Mouse (Mus musculus) retina, adult 2 months (tissue): Measurements from ENCODE around the gene Col4a3.

Source experiments
- DNase-seq: peaks from one replicate; pipeline ENCODE4 v3.0.0-alpha.2; 2012; ENCODE audit warnings: low read depth, low spot score

Col4a3 gene

GRCm38 (mm10) chr1:82586713-82587399, at the start of gene Col4a3, which contains the start of gene Col4a4:
Gene Col4a3, plus strand, starts transcription at chr1:82586921.
Gene Col4a4, minus strand, starts transcription at chr1:82586849.
- no peak for DNase-seq

GRCm38 (mm10) chr1:82537848-82538247, 48.9 kb upstream of the Col4a3 start:
- no peak for DNase-seq

DNA sequence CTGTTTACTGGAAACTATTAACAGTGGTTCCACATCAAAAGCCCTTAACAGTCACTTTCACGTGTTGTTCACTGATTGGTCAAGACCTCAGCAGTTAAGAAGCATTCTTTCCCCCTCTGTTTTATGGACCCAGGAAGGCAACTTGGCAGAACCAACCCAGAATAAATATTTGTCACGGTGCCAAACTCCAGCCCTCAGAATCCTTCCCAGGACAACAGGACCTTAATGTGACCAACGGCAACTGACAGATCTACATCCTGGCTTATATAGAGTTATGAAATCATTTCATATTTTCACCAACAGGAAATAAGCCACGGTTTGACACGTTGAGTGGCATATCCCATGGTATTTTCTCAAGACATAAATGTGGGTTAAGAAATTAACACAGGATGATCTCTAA, 46.7 kb upstream of the Col4a3 start:
- no peak for DNase-seq

DNA sequence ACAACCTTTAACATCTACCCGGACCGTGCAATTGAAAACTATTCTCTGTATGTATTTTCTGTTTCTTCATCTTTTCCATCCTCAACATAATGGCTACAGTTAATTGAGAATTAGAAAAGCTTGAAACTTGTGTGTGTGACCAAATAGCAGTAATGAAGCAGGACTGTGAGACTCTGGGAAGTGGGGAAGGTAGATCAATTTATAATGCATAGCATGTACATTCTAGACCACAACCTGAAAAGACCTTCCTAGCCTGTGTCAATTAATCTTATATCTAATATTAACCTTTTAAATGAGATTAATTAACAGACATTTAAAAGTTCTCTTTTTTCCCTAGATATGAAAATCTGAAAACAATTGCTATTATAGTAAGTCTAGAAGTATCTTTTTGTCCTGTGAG, 42.8 kb upstream of the Col4a3 start:
- DNase-seq: no peak

- no peak for DNase-seq
These were observed 42.1 kb upstream of the Col4a3 start for GRCm38 (mm10) chr1:82544419-82545185.

- no peak for DNase-seq
These were observed 41.3 kb upstream of the Col4a3 start for GRCm38 (mm10) chr1:82545199-82545960.

DNA sequence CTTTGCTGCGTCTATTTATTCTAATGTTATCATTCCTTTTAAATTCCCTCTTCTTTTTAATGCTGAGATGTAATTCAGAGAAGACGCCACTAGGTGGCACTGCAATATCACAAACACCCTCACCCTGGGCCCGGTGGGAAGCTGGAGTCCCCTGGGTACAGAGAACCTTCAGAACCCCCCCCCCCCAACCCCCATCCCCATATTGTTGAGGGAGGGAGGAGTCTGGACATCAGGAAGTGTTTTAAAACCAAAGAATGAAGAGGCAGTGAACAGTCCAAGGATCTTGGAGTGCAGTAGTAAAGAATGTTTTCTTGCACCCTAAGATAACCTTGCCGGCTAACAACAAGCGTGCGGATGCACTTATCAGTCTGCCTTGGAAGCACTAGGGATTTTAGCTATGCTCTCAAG, 32.3 kb upstream of the Col4a3 start:
- peak; percentile 9 for DNase-seq

- DNase-seq: no peak
These were observed 31.8 kb upstream of the Col4a3 start for GRCm38 (mm10) chr1:82554889-82555288.

DNA sequence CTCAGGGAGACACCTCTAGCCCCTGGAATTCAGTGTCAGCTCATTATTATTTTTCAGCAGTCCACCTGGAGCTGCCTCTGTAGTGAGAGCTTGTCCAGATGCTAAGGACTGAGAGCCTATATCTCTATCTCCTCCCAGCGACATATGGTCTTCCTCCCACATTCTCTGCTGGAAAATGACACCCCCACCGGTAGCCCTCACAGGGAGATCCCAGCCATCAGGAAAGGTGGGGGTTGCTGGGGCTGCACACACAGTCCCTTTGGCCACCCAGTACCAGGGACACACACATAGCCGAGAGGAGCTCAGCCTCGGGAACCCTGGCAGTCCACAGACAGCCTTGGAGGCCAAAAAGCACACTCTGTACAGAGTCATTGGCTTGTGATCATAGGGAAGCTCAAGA, 26.5 kb upstream of the Col4a3 start:
- no peak for DNase-seq

- no peak for DNase-seq
These were observed 17.3 kb upstream of the Col4a3 start for GRCm38 (mm10) chr1:82569405-82569804.

DNA sequence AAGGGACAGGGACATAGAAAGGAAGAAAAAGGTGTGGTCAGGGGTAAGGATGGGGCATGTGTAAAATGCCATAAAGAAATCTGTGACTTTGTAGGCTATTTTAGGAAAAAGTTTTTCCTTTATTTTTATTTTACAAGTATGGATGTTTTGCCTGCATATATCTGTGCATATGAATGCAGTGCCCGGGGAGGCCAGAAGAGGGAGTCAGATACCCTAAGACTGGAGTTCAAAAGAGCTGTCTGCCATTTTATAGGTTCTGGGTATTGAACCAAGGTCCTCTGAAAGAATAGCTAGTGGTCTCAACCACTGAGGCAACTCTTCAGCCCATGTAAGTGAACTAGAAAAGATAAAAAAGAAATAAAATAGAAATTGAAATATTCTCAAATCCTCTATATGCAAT, 15.0 kb upstream of the Col4a3 start:
- no peak for DNase-seq

GRCm38 (mm10) chr1:82575681-82576080, 11.0 kb upstream of the Col4a3 start:
- DNase-seq: no peak

DNA sequence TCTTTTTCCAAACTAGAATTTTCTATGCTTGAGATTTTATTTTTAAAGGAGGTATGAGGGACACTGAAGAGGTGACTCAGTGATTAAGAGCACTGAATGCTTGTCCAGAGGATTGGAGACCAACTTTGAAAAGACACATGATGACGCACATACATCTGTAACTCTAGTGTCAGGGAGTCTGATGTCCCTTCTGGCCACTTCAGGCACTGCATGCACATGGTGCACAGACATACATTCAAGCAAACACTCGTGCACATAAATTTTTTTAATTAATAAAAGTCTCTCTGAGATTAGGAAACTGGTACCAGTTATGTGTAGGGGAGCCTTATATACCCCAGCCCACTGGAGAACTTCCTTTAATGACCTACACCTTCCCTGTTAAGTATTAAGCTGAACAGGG, 10.5 kb upstream of the Col4a3 start:
- no peak for DNase-seq

GRCm38 (mm10) chr1:82577339-82577738, 9.4 kb upstream of the Col4a3 start:
- no peak for DNase-seq

DNA sequence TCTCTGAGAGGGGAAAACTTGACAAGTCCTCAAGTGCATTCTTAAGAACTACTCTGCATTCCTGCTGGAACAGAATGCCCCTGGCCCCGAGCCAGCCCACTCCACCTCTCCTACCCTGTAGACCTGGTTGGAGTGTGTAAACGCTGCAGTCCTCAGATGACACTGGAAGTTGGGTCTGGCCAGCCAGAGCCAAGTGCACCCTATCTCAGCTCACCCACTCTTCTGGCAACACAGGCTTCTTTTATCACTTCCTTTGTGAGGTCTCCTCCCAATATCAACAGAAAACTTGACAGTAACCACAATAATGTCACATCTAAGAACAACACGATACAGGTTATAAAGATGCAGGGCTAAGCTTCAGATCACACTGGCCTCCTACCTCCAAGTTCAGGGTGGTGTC, 8.8 kb upstream of the Col4a3 start:
- DNase-seq: no peak

DNA sequence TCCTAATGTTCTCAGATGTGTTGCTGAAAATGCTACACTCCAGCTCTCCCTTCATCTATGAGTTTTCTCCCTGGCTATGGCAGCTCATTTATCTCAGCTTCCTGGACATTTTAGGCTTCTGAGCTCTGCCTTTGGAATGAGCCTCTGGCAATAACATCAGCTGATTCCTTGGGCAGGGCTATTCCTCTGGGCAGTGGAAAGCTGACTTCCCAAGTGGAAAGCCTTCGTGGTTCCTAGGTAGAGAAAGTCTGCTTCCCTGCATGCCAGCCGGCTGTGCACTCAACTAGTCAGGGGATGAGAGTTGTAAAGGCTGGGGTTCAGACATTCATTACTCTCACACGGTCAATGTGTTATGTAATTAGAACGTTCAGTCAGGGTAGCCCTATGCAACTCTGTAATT, 8.4 kb upstream of the Col4a3 start:
- no peak for DNase-seq

- no peak for DNase-seq
These were observed 740 bp upstream of the Col4a3 start for GRCm38 (mm10) chr1:82585981-82586380.

DNA sequence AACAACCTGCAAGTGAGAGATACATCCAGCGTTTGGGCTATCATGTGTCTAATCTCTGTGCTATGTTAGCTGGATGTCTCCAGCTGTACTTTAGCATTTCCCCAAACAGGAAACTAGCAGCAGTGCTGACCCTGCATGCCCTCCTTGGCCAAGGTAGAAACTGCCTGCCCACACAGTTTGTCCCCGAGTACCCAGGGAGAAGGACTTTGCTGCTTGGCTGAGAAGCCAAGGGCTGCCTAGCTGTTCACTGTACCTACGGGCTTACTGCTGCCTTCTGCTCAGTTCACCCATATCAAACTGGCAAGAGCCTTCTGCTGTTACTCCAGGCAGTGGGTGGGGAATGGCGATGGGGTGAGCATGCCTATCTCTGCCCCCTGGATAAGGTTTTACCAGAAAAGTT, 3.5 kb downstream of the Col4a3 start:
- DNase-seq: no peak

DNA sequence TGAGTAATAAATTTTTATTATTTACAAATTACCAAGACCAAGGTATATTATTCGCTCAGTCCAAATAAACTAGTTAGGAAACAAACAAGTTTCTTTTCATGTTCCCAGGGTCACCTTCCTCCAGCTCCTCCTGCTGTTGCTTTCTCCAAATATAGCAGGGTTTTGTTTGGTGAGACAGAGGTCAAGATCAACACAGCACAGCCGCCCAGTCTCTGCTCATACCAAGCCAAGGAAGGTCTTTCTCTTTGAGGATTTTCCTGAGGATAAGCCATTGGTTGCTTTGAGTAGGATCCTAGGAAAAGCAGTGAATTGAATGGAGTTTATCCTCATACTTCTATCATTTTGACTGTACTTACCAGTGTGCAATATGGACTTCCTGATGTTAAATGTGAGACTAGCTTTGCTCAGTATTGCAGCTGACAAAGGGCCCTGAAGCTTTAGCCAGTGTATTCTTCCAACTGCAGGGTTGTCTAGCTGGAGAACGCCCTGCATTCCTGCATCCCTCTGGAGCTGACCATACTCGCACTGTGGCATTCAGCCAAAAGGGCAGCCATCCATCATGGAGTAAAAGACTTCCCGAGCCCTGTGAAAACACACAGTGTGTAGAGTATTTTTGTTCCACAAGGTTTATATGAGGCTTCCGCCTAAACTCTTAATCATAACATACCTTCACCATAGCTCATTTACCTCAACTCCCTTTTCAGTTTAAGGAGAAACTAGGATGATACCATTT, 10.3 kb downstream of the Col4a3 start:
- DNase-seq: no peak

GRCm38 (mm10) chr1:82603198-82603950, 16.7 kb downstream of the Col4a3 start:
- no peak for DNase-seq

GRCm38 (mm10) chr1:82605347-82605746, 18.6 kb downstream of the Col4a3 start:
- no peak for DNase-seq
